Mouse (Mus musculus): ENCODE measurements around the gene Kctd17.

Gene Kctd17

DNA sequence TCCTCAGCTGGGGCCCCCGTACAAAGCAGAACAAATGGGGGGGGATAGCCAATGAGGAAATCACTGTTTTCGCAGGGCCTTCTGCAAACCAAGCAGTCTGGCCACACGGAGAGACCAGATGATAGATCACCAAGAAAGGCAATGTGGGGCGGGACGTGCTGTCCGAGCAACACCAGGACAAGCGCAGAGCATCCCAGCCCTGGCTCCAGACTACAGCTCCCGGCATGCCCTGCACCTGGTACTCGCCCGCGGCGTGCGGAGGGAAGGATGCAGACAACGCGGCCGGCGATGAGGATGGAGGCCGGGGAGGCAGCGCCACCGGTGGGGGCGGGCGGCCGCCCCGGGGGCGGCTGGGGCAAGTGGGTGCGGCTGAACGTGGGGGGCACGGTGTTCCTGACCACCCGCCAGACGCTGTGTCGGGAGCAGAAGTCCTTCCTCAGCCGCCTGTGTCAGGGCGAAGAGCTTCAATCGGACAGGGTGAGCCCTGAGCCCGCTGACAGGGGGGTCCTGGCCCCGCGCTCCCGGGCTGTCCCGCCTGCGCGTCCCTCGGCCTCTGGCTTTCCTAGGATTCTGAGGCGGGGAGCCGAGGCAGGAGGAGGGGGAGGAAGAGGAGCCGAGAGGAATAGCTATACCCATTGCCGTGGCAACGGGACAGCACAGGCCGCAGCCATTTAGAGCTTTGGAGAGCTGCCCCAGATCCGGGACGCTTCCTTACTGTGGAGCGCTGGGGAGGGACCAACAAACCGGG is at the start of gene Kctd17:
TSS of gene Kctd17 (plus strand) at position 174 of the 748 bp plus-strand sequence.
- DNase-seq (ENCODE audit: low spot score), result no peak

DNA sequence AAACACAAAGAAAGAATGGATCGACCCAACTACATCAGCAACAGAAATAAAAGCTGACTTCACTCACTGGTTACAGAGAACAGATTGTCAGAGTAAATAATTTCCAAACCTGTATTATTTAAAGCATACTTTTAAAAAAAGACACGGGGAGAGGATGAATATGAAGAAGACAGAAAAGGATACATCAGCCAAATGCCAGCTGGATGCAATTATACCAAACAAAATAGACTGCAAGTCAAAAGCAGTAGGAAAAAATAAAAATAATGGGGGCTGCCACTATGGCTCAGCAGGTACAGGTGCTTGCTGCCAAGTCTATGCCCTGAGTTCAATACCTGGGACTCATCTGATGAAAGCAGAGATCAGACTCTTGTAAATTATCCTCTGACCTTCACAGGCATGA is 48.2 kb upstream of the Kctd17 start:
- no peak for DNase-seq (ENCODE audit: low spot score)

DNA sequence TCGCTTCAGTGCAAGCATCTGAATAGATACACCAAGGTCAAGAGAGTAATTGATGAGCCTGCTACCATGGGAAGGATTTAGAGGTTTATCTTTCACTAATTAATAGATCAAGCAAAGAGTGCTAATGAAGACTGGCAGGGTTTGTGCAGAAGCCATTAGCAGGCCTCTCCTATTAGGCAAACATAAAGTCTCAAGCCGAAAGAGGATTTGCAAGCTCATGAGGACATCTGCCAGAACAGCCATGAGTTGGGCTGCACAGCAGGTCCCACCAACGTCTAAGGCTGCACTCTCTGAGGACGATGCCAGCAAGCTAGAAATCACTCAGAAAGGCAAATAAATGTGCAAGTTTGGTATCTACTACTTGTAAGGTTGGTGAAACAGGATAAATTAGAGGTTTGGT is 47.6 kb upstream of the Kctd17 start:
- no peak for DNase-seq (ENCODE audit: low spot score)

DNA sequence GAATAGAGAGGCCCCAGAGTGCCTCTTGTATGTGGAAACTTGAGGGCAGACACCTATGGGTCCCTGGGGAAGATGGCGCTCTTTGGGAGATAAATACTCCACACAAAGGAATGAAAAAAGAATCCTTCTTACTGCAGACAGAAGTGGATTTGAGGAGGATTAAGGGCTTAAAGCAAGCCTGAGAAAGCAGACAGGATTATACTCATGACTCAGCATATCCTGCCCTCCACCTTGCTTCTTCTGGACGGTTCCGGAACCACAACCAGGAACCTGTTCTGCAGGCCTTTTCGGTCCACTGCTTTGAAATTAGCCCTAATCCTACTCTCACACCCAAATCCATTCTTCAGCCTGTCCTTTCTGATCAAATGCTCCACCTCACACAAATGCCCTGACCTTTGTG is 46.2 kb upstream of the Kctd17 start:
- DNase-seq (ENCODE audit: low spot score), result no peak

DNA sequence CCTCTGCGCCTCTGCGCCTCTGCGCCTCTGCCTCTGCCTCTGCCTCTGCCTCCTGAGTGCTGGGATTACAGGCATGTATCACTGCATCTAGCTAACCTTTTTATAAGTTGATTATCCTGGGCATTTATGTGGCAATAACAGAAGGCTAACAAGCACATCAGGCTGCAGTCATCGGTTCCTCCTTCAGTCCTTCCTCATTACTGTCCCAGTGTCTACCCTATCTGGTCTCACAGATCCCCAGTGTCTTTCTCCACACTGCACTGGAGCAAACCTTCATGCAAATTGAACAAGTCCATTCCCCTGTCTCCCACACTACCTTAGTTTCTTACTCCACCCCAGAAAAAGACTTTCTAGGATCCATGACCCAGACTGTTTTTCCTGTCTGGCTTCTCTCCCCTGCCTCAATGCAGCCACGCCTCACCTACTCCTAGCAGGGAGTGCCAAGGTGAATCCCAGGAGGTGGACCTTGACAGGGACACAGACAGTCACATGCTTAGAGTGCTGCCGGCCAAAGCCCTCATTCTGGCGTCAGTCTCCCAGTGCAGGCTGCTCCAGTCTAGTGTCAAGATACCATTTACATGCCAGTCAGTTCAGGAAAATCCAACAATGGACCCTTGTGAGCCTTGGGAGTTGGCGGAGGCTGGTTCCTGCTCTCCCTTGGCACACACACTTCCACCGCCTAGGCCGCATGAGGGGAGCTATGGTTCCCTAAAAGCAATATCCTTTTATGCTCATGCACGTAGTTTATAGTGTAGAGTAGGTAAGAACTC is 44.7 kb upstream of the Kctd17 start:
- no peak for DNase-seq (ENCODE audit: low spot score)

DNA sequence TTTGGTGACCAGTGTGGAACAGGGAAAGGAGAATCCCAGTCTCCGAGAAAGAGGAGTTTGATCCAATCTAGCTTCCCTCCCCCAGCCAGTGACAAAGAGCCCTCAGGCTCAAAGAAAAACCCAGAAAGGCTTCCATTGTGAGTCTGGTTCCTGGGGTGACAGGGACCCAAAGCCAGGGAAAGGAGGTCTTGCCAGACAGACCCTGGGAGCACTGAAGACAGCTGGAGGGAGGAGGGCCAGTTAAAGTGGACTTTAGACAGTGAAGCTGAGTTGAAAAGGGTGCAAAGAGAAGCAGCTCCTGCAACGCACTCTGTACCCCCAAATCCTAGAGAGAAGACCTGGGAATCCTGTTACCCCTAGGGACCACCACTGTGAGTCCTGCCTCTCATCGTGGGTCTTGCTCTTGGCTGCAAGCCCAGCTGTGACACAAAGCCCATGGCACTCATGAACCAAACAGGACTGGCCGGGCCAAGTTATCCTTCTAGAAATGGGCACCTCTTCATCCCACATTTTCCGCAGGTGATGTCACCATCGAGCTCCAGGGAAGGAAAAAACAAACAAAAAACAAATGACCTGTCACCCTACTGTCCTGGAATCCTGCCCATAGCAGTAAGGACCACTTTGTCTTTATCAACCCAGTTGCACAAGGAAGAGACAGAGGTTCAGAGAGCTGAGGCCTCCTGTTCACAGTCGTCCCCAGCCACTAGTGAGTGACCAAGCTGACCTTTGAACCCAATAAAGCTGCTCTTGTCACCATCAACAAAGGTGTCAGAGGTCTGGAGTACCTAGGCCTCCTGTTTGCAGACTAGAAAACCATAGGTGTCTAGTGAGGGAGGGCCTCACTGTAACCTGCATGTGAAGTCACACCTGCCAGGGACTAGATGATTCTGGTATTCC is 43.9 kb upstream of the Kctd17 start:
- no peak for DNase-seq (ENCODE audit: low spot score)

DNA sequence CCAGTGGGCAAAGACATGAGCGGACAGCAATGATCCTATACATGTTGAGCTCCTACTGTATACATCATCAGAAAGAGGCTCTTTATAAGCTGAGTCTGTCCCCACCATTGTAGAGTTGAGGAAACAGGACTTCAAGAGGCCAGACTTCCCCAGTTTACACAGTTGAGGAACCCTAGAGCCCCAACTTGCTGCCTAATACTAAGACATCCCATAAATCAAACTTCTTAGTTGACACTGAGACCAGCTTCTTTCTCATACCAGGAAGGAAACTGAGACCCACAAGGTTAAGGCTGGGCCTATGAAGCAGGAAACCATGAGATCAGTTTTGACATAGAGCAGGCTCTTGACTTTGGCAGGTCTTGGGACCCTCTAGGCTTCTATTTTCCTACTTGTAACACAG is 42.8 kb upstream of the Kctd17 start:
- no peak for DNase-seq (ENCODE audit: low spot score)

DNA sequence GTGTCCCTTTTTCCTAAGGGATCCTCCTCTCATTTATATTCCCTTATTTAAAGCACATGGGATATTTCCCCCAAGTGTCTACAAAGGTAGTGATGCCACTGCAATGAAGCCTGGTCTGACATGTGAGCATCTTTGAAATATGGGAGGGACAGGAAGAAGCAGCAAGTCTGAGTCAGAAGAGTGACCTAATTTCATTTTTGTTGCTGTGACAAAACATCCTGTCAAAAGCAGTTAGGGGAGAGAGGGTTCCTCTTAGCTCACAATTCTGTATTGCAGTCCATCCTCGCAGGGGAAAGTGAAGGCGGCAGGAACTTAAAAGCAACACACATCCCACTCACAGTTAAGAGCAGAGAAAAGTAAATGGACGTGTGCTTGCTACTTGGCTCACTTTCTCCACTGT is 37.5 kb upstream of the Kctd17 start:
- DNase-seq (ENCODE audit: low spot score), result peak; percentile 4

DNA sequence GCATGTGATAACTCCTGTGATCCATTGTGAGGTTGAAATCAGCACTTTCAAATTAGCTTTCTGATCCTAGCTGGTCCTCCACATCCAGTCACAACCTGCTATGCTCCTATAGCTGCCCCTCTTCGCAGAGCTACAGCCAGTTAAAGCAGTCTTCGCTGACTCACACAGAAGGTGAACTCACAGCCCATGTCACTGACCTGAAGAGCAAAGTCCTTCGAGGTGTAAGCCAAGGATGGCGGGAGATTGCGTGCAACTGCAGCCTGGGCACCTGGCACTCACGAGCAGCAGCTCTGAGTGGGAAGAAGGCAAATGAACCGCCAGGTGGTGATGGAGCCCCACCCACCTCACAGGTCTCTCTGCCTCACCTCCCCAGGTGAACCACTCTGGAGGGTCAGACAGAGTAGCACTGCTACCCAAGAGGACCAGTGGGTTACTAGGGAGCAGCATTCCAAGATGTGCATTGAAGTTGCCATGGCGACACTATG is 32.8 kb upstream of the Kctd17 start, which contains the start of gene Tex33:
TSS of gene Tex33 (minus strand) at position 435 of the 485 bp plus-strand sequence.
- DNase-seq (ENCODE audit: low spot score), result no peak

DNA sequence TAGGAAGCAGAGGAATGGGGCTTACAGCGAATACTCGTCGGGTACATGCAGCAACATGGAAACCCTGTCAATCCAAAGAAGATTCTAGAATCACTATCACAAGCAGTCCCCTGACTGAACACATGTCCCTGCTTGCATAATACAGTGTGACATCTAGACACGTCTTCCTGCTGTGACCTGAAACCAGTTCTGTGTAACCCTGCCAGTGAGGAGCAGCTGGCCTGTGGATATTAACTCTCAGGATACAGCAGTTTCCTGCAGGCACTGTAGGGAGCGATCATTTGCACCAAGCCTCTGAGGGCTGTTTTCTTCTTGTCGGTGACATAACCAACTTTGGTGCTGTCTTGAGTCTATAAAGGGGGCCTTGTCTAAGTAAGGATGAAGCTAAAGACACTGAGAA is 27.0 kb upstream of the Kctd17 start:
- no peak for DNase-seq (ENCODE audit: low spot score)

DNA sequence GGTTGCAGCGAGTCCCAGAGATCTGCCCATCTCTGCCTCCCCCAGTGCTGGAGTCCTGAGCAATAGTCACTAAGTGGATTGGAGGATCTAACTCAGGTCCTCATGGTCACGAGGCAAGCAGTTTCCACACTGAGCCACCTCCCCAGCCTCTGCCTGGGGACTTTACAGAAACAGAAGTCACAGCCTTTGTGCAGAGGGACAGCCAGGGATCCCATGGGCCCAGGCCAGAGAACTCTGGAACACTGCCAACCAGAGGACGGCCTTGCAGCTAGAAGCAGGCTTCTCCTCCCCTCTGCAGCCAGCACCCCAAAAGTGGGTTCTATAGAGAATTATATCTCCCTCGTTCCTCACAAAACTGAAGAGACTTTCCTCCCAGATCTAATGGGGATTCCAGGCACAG is 26.4 kb upstream of the Kctd17 start:
- DNase-seq (ENCODE audit: low spot score), result no peak

DNA sequence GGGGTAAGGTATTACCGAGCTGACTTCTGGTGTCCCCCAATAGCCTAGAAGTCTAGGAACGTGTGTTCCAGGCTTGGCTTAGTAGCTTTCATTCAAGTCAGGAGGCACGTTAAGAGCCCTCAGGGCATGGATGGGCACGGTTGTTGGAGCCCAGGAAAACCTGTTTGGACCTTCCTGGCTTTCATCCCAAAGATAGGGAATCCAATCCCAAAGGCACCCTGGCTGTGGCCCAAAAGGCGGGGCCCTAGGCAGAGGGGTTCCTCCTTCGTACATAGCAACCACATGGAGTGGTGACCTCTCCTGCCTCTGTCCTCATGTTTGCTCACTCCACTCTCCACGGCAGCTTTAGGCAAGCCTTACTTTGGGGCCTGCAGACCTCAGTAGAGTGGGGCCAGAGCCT is 25.9 kb upstream of the Kctd17 start:
- no peak for DNase-seq (ENCODE audit: low spot score)

DNA sequence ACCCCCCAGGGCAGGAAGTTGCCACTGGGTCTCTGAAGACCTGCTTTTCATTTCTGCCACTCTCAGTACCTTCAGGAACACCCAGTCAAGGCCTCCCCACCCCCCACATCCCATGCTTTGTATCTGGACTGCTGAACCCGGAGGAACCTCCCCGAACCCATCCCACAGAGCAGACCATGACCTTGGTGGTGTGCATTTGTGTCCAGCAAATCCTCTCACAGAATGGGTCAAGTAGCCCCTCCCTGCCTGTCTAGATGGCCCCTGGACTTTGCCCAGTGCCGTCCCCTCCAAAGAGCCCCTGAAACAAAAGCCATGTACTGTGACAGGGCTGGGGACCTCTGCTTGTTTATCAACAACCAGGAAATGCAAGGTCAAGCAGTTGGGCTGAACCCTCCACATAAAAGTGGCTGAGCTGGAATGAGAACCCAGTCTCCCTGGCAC is 25.0 kb upstream of the Kctd17 start:
- no peak for DNase-seq (ENCODE audit: low spot score)

DNA sequence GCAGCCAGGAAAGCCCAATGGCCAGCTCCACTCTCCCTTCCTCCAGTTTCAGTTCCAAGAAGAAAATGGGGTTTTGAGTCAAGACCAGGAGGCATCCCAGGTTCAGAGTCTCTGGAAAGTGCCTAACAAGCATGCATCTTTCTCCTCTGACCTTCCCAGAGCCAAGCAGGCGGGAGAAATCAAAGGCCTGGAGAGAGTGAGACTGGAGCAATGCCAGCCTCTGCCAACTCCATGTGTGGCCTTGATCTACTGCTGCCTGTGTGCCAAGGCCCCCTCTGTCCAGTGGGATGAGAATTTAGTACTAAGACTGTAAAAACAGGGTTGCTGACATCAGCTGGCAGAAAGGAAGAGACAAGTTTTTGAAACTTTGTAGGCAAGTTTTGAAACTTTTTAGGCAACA is 24.5 kb upstream of the Kctd17 start:
- DNase-seq (ENCODE audit: low spot score), result no peak

DNA sequence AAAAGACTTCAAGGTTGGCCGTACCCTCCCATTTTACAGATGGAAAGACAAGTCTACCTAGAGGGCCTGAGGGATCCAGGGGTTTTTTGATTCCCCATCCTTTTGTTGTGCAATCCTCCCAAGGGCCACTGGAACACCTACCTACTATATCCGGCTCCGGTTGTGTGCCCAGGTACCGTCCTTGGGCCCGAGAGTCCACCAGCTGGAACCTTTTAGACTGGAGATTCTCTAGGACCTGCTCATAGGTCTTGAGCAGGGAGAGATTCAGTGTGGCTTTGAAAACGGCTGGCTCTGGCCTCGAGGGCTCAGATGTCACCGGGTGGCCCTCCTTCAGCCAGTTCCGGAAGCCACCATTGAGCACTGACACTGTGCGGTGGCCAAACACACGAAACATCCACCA is 23.3 kb upstream of the Kctd17 start:
- no peak for DNase-seq (ENCODE audit: low spot score)

DNA sequence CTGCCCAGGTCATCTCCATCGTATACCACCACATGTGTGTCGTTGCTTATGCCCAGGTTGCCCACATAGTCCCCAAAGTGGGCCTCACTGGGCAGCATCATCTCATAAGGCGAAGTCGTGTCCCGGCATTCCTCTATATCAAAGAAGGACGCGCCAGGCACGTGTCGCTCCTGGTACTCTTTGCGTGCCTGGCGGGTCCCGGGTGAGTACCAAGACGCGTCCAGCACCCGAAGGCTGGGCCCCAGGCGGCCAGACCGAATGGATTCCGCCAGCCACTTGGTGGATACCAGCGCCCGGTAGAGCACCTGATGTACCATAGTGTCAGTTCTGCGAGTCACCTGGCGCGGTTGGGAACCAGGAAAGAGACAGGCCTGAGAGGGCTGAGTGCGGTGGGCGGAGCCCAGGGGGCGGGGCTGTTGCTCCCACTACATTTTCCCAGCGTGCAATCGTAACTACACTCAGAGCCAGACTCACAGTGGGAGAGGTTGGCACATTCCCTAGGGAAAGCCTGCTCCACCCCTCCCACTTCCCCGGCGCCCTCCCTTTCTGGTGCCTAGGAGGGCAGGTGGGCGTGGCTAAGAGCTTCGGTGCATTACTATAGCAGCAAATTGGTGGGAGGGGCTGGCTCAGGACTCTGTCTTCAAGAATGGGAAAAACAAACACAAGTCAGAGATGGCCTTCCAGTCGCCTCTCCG is 22.7 kb upstream of the Kctd17 start, which contains the start of gene Tst:
TSS of gene Tst (minus strand) at position 391 of the 695 bp plus-strand sequence.
- DNase-seq (ENCODE audit: low spot score), result peak; percentile 55

DNA sequence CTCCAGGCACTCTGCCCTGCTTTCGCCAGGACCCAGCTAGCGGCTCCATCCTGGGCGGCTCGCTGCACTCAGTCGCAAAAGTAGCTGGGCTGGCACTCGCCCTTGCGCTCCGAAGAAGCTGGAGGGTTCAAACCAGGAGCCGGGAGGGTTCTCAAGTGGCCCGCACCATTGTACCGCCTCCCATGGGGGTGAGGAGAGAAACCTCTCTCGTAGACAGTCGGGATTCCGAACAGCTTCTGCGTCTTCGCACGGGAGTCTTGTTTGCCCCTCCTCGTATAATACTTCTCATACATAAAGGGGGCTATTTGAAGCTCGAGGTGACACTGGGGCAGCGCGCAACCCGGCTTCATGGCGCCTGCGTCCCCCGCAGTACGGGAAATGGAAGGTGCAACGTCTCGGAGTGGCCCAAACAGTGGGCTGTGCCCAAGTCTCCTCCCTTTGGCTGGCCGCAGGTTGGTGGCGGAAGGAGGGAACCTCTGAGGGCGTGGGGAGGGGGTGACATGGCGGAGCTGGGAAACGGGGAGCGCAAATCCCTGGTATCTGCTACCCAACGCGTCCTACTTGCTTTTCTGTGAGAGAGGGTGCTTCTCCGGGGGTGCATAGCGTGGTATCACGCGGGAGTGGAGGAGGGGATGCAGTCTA is 21.9 kb upstream of the Kctd17 start, which contains the start of gene Mpst:
TSS of gene Mpst (plus strand) at position 124 of the 642 bp plus-strand sequence.
- DNase-seq (ENCODE audit: low spot score), result peak; percentile 84

DNA sequence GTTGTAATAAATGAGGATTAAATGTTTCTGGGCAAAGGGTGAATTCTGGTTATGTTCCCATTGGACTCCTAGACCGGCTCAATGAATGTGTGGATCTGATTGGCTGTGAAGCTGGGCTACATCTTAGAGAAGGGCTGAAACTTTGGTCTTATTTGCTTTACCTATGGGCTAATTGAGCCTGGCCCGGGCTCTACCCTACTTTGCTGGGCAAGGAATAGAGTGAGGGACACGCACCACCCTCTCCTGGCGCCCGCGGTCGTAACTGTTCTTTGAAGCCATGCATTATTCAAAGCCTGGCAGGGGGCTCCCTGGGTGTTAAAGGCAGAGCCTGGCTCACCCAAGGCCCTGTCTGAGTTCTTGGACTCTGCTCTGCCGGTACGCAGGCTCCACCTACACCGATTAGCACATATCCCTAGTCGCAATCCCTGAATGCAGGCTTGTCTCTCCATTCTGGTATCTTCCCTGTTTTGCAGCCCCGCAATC is 18.8 kb upstream of the Kctd17 start:
- DNase-seq (ENCODE audit: low spot score), result no peak

DNA sequence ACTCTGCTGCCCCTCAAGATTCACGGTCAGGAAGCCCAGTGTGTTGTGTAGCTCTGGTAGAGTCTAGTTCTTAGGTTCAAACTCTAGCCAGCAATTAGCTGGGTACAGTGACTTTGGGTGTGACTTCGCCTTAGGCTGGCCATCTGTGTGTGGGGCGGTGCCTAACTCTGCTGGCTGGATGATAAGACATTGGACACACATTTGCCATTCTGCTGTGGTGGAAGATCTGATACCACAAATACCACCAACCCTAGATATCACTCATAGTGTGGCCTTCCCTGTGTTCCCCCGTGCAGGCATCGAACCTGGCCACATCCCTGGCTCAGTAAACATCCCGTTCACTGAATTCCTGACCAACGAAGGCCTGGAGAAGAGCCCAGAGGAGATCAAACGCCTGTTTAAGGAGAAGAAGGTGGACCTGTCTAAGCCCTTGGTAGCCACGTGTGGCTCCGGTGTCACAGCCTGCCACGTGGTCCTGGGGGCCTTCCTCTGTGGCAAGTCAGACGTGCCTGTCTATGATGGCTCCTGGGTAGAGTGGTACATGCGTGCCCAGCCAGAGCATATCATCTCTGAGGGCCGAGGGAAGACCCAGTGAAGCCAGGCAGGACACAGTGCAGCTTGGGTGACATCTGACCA is 15.2 kb upstream of the Kctd17 start:
- DNase-seq (ENCODE audit: low spot score), result no peak

DNA sequence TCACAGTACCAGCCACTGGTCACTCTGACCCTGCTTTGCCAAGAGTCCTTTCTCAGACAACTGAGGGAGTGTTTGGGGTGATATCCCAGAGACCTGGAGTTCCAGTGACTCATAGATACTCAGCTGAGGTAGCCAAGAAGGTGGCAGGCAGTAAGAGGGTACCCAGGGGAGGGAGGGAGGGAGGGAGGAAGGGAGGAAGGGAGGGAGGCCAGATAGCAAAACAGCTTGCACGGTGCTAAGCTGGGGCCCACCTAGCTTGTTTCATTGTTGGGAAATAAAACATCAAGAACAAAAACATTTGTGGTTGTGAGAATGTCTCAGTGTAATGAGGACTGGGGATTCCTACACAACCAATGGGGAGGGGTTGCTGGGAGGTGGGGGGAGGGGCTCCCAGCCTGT is 14.6 kb upstream of the Kctd17 start:
- no peak for DNase-seq (ENCODE audit: low spot score)

Measured in T-cell, adult 2 months (primary cell).